Mouse (Mus musculus) small intestine, adult 2 months (tissue): ENCODE results near the gene Csnk2b. TPM values are rescaled to one million over a fixed set of nuclear protein-coding genes. Genes with fewer than 3 reads are reported as not detected.

Experiments used
- H3K27ac ChIP-seq: fragments of 200-500 bp; 2 replicates; pipeline ENCODE4 v1.5.1; 2012; ENCODE audit warnings: low read depth, low read length, control low read depth, inconsistent platforms; ENCODE audit not compliant: insufficient read depth
- H3K27me3 ChIP-seq: fragments of 200-500 bp; 2 replicates; pipeline ENCODE4 v1.6.1; 2012; ENCODE audit warnings: mild to moderate bottlenecking, moderate library complexity, low read length, inconsistent platforms; ENCODE audit not compliant: control insufficient read depth, insufficient read depth
- H3K36me3 ChIP-seq: fragments of 200-500 bp; 2 replicates; pipeline ENCODE4 v1.6.1; 2012; ENCODE audit warnings: mild to moderate bottlenecking, low read length, control low read depth, inconsistent platforms; ENCODE audit not compliant: control insufficient read depth, insufficient read depth
- H3K4me1 ChIP-seq: fragments of 200-500 bp; 2 replicates; pipeline ENCODE4 v1.6.1; 2012; ENCODE audit warnings: low read length, inconsistent platforms, mixed read lengths; ENCODE audit not compliant: control insufficient read depth, insufficient read depth, insufficient read length
- H3K4me3 ChIP-seq: fragments of 200-500 bp; 2 replicates; pipeline ENCODE4 v1.5.1; 2012; ENCODE audit warnings: low read depth, mild to moderate bottlenecking, control low read depth, inconsistent platforms, low read length, moderate library complexity
- CTCF ChIP-seq: fragments of 200-500 bp; IDR thresholded peaks from 2 replicates; pipeline ENCODE4 v1.5.1; 2012; ENCODE audit warnings: low read depth, mild to moderate bottlenecking, control low read depth, inconsistent platforms, low read length, moderate library complexity, mixed read lengths; ENCODE audit not compliant: insufficient replicate concordance, insufficient read length; ENCODE audit errors: extremely low read depth
- POLR2A ChIP-seq: fragments of 200-500 bp; IDR thresholded peaks from 2 replicates; pipeline ENCODE4 v1.6.1; 2012; ENCODE audit warnings: low read depth, mild to moderate bottlenecking, control low read depth, inconsistent platforms, low read length, moderate library complexity
- WGBS: fragments of 180-500 bp; shearing (Covaris S2); methylation state at CpG from one replicate; pipeline ENCODE4 v1.1.7; 2018; 5-methylcytosine and 5-hydroxymethylcytosine counted together
- polyA plus RNA-seq: library from polyadenylated mRNA; depleted of rRNA; stranded (reverse); fragments of >200 nt; gene quantifications from 2 replicates; pipeline ENCODE4 v1.2.3, GENCODE M21; 2012

The Csnk2b gene
- polyA plus RNA-seq, 1 experiment: 448 TPM

GRCm38 (mm10) chr17:35157661-35158175, 35.9 kb upstream of the Csnk2b start:
- H3K27me3 ChIP-seq: no peaks in the 10 kb centered on the region
- no peak overlapping the region for H3K4me3 ChIP-seq
- WGBS: 90% methylated on average over 8 of the region's 8 CpGs
- peaks cover 1% of the 10 kb centered on the region; the same call in 1 of the 2 replicates for H3K4me1 ChIP-seq
- H3K36me3 ChIP-seq: peaks cover 94% of the 10 kb centered on the region
- TF ChIP-seq POLR2A (no peak), CTCF (no peak)
- no peak overlapping the region for H3K27ac ChIP-seq

GRCm38 (mm10) chr17:35157254-35157653, 35.4 kb upstream of the Csnk2b start:
- 90% methylated on average over 8 of the region's 8 CpGs for WGBS
- Histone ChIP-seq H3K4me3 (no peak overlapping the region), H3K27me3 (no peaks in the 10 kb centered on the region), H3K36me3 (peaks cover 99% of the 10 kb centered on the region), H3K4me1 (no peaks in the 10 kb centered on the region), H3K27ac (no peak overlapping the region)
- TF ChIP-seq POLR2A (no peak), CTCF (no peak)

DNA sequence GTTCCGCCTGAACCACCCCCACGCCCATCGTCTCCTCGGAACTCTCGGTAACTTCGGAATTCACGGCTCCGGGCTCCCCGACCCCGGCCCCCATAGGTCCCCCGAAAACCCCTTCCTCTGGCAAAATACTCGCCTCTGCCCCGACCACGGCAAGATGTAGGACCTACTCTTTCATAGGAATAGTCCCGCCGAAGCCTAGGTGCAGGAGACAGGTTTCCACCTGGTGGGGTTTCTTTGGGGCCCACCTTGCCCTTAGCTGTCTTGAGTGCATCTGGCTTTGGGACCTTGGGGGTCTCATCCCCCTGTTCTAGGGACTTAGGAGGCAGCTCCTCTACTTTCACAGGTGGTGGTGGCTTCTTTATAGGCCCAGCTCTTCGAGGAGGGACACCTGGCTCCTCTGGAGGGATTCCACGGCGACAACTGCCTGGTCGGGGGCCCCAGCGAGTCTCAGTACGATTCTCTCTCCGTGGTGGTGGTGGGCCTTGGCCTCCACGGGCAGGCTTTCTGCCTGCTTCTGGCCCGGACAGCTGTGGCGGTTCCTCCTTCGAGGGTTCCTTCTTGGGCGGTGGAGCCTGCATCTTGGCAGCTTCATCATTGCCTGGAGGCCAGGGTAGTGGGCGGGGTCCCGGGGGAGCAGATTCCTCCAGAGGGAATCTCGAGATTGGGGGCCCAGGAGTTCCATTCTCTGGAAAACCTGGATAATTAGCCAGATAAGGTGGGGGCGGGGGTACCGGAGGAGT, 34.8 kb upstream of the Csnk2b start:
- Histone ChIP-seq H3K4me3 (no peak overlapping the region), H3K27me3 (no peaks in the 10 kb centered on the region), H3K27ac (no peak overlapping the region), H3K4me1 (no peaks in the 10 kb centered on the region), H3K36me3 (peaks cover 98% of the 10 kb centered on the region)
- WGBS: 87% methylated on average over 33 of the region's 33 CpGs
- TF ChIP-seq CTCF (no peak), POLR2A (no peak)

GRCm38 (mm10) chr17:35155451-35155850, 33.6 kb upstream of the Csnk2b start:
- H3K4me3 ChIP-seq: no peak overlapping the region
- H3K4me1 ChIP-seq: no peaks in the 10 kb centered on the region
- peaks cover 96% of the 10 kb centered on the region for H3K36me3 ChIP-seq
- WGBS: 92% methylated on average over 12 of the region's 12 CpGs
- no peaks in the 10 kb centered on the region for H3K27me3 ChIP-seq
- TF ChIP-seq POLR2A: no peak
- TF ChIP-seq CTCF: no peak
- H3K27ac ChIP-seq: no peak overlapping the region

GRCm38 (mm10) chr17:35154616-35155015, 32.8 kb upstream of the Csnk2b start:
- no peak overlapping the region for H3K27ac ChIP-seq
- no peak for TF ChIP-seq CTCF
- TF ChIP-seq POLR2A: no peak
- no peak overlapping the region for H3K4me3 ChIP-seq
- no peaks in the 10 kb centered on the region for H3K4me1 ChIP-seq
- WGBS: 88% methylated on average over 7 of the region's 7 CpGs
- no peaks in the 10 kb centered on the region for H3K27me3 ChIP-seq
- H3K36me3 ChIP-seq: peaks cover 96% of the 10 kb centered on the region

DNA sequence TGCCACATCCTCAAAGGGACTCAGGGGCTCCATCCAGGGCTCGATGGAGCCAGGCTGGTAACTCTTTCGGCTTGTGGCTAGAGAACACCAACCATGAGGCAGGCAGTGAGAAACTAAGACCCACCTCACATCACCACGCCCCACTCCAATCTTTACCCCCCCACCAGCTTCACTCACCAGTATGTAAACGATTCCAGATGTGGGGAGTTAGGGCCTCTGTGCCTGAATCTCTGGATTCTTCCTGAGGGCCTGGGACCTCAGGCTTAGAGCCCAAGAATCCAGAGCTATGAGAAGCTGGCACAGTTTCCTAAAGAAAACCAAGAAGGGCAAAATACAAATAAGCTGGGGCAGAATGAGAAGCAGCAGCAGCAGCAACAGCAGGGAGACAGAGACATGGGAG, 32.1 kb upstream of the Csnk2b start:
- no peak overlapping the region for H3K27ac ChIP-seq
- peaks cover 96% of the 10 kb centered on the region for H3K36me3 ChIP-seq
- WGBS: 79% methylated on average over 4 of the region's 4 CpGs
- no peaks in the 10 kb centered on the region for H3K4me1 ChIP-seq
- TF ChIP-seq CTCF: no peak
- no peak for TF ChIP-seq POLR2A
- no peaks in the 10 kb centered on the region for H3K27me3 ChIP-seq
- H3K4me3 ChIP-seq: no peak overlapping the region

DNA sequence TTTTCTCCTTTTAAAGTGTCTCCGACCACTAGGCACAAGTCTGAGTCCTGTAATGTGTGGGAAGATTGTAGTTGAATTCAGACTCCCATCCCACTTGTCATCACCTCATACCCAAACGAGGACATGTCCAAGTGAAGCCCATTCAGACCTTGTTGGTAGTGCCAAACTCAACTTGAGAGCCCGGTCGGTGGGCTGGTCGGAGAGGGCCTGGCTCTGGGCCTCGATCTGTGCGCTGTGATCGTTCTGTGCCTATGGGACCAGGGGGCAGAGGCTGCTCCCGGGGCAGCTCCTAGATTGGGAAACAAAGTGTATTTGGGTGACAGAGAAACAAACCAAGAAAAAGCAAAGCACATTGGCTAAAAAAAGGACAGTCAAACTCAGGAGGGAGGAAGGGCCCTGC, 31.2 kb upstream of the Csnk2b start:
- Histone ChIP-seq H3K36me3 (peaks cover 94% of the 10 kb centered on the region), H3K4me3 (no peak overlapping the region), H3K27ac (no peak overlapping the region), H3K4me1 (no peaks in the 10 kb centered on the region), H3K27me3 (no peaks in the 10 kb centered on the region)
- 88% methylated on average over 9 of the region's 9 CpGs for WGBS
- TF ChIP-seq CTCF (no peak), POLR2A (no peak)
